Mouse (Mus musculus): Measurements from ENCODE around the gene P2ry13. TPM values are rescaled to one million over a fixed set of nuclear protein-coding genes. Genes with fewer than 3 reads are reported as not detected.

Gene P2ry13
- polyA plus RNA-seq, 1 experiment from 2014 or later, result 0.62 TPM

Other genes starting within 250 kb of the P2ry13 start
- gene Med12l, start 205.1 kb downstream of the P2ry13 start, polyA plus RNA-seq (2016; fragmentation: Nextera tagmentation; extraction: Ambion mirVana), result 2.3 and 2.7 TPM in 2 replicates
- gene Gpr171, start 109.1 kb downstream of the P2ry13 start, polyA plus RNA-seq (2016; fragmentation: Nextera tagmentation; extraction: Ambion mirVana), result 1.0 and 1.2 TPM in 2 replicates
- 1.7 and 1.8 TPM in 2 replicates for gene P2ry14, start 57.3 kb downstream of the P2ry13 start, polyA plus RNA-seq (2016; fragmentation: Nextera tagmentation; extraction: Ambion mirVana)
- gene Gpr87, start 15.8 kb downstream of the P2ry13 start, polyA plus RNA-seq (2016; fragmentation: Nextera tagmentation; extraction: Ambion mirVana), result 0.12 and 0.16 TPM in 2 replicates
- gene P2ry12, start 52.0 kb upstream of the P2ry13 start, polyA plus RNA-seq (2016; fragmentation: Nextera tagmentation; extraction: Ambion mirVana), result 0.70 and 1.9 TPM in 2 replicates
- gene Igsf10, start 133.5 kb upstream of the P2ry13 start, polyA plus RNA-seq (2016; fragmentation: Nextera tagmentation; extraction: Ambion mirVana), result 2.8 and 3.5 TPM in 2 replicates

All from midbrain, embryonic 10.5 days (tissue).